16 mouse cellular contexts compared by ENCODE assay signal in genomic region chr6:144351049-144351448, GRCm38 (mm10).
"Had no signal": no experiment of that assay in that cellular context is flagged by ENCODE, and none has a peak within 500 bp of the region (broad histone marks: within the 10 kb centered on the region; RNA-seq: fewer than 3 reads in every experiment).

No protein-coding gene starts in this region.

- H3K27ac ChIP-seq: kidney, postnatal 0 days; layer of hippocampus, adult 2 months; left cerebral cortex, adult 2 months; liver, embryonic 14.5 days; macrophage had no signal

- H3K4me2 ChIP-seq: midbrain, embryonic 11.5 days had no signal

- H3K4me3 ChIP-seq: layer of hippocampus, adult 2 months; left cerebral cortex, adult 2 months had no signal

- ATAC-seq: intestine, postnatal 0 days had no signal

- H3K9ac ChIP-seq: liver, embryonic 14.5 days had no signal

- DNase-seq: kidney, adult 2 months; kidney, postnatal 25 days; layer of hippocampus, adult 9-11 months; lung, adult 2 months; lung, postnatal 14 days; midbrain, embryonic 14.5 days; thymus, adult 2 months; thymus, postnatal 14 days; thymus, postnatal 4 days had no signal
